Mouse (Mus musculus) layer of hippocampus, adult 9-11 months (tissue): ENCODE data around the gene Pgm2.
A peak's percentile ranks its signal among the peaks of the same experiment; 100 is the strongest.

Source experiments
- DNase-seq: peaks from one replicate; pipeline ENCODE4 v3.0.0; 2022

The Pgm2 gene

DNA sequence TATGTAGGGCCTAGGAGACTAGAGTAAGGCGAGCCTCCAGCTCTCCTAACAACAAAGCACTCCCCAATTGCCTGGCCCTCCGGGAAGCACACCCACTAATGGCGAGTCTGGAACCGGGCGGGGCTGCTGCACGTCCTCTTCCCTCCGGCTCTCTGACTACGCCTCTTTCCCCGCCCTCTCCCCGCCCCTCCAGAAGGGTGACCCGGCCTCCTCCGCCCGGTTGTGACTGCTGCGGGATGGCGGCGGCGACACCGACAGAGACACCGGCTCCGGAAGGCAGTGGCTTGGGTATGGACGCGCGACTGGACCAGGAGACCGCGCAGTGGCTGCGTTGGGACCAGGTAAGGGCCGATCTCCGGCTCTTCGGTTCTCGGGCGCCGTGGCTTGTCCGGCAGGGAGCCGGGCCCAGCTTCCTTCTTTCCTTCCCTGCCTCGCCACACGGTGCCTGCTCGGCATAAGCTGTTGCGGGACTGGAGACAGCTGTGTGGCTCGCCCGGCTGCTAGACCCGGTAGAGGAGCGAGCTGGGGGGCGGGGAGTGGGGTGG is at the start of gene Pgm2:
Gene Pgm2 (plus strand): TSS at position 203 of the 545 bp plus-strand sequence.
- DNase-seq: peak; percentile 82

DNA sequence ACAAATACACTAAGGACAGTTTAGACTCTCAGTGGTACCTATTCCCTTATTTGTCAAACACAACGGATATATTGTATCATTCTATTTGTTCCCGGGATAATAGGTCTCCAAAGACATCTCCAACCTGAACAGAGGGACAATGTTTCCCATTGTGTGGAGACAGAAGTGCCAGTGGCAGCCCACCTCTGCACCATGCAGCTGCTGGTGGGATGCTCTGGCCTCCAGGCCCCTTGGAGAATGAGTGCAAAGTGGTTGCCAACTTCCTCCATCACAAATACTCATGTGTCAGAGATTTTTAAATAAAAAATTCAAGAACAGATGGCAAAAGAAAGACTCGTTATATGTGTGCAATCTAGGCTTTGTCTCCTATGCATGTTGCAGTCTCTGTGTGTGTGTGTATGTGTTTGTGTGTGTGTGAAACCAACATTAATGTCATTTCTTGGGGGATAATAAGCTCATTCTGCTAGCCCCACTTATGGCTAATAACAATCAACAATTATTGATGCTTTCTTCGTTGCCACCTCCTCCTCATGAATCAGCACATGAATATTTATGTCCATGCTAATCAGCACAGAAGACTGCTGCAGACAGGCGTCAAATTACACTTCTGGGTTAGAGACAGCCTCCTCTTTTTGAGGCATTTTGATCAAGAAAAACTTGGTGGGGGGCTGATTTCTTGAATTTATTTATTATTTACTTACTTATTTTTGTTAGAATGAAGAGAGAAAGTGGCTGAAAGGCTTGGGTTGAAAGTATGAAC is 48.9 kb upstream of the Pgm2 start:
- DNase-seq: no peak

DNA sequence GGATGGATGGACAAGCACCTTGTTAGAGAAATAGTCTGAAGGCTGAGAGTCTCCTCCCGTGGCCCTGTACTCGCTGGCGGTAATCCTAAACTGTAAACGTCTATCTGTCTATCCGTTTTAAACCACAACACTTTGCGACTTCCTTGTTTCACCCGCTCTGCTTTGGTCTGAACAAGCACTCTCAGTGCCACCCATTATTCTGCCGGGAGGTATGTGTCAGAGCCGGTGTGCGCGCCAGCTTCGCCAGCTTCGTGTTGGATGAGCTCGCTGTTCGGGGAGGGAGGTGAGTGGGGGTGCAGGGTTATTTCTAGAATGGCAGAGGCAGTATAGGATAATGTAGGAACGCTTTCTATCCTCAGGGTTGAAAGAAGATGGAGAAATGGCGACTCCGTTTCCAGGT is 48.0 kb upstream of the Pgm2 start:
- peak; percentile 45 for DNase-seq

DNA sequence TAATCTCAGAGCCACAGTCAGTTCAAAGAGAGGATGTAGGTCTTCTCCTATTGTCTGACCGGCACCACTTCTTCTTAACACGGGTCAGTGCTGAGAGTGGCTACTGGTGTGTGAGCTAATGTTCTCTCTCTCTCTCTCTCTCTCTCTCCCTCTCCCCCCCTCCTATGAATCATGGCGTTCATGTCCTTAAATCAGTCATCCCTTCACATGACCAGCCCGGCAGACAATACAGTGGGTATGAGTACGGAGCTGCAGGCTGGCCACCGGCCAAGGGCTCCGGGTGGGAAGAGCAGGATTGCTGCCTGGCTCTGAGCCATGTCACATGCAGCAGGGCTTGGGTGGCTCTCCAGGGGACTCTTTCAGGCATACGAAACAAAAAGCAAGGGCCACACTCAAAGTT is 47.2 kb upstream of the Pgm2 start:
- DNase-seq: peak; percentile 46

DNA sequence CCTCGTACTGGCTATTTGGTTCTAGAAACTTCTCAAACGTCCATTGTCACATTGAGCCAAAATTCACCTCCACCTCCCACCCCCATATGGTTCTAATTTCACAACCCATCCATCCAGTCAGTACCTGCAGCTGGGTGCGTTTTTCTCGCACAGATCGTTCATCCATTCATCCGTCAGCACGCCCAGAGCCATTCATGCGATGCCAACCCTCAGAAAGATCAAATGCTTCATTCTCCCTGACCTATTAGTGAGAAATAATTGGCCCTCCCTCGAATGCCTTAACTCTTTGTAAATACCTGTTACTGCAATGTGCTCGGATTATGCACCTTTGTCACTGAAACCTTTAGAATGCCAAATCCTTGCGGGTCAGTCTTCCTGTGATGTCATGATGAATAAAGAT is 45.8 kb upstream of the Pgm2 start:
- DNase-seq: no peak

DNA sequence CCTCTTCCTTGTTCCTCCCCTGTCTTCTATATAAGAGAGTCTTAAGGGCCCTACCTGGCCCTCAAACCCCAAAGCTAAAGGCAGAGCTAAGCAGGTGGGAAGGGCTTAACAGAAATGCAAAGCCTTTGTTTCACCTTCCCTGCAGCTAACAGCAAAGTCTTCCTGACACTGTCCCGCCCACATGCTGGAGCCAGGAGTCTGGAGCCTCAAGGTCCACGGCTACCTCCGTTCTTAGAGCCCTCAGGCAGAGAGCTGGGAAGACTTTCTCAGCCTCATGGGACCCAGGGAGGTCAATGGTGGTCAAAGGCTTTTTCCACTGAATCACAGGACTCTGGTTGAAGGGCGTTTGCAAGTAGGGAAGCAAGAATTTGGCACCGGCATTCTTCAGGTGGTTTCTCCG is 44.8 kb upstream of the Pgm2 start:
- DNase-seq: no peak

DNA sequence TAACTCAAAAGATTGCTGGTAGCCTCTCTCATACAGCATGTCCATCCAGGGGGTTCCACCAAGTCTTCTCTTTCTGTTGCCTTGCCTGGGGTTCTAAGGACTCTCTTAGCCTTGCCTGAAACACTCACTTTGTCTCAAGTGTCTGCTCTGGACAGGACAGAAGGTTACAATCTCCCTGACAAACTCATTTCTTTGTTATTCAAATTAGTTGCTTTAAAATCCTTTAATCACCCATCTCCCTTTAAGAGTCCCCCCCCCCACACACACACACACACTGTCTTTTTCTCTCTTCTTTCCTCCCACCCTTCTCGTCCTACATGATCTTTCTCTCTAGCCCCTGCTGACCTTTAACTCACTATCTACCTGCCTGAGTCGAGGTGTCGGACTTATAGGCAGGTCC is 44.1 kb upstream of the Pgm2 start:
- DNase-seq: no peak

DNA sequence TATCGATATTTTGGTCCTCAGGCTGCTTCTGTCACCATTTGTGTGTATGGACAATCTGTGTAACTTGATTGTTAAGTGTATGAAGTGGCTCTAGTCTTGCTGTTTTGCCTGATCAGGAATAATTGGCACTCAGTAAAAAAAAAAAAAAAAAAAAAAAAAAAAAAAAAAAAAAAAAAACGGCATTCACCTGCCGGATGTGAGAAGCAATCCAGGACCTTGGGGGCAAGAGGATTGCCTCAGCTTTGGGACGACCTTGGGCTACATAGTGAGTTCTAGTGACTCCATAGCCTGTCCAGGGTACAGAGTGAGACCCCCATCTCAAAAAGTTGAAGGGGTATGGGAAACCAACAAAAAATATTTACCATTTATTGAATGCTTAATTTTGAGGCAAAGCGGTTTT is 43.5 kb upstream of the Pgm2 start:
- DNase-seq: no peak

DNA sequence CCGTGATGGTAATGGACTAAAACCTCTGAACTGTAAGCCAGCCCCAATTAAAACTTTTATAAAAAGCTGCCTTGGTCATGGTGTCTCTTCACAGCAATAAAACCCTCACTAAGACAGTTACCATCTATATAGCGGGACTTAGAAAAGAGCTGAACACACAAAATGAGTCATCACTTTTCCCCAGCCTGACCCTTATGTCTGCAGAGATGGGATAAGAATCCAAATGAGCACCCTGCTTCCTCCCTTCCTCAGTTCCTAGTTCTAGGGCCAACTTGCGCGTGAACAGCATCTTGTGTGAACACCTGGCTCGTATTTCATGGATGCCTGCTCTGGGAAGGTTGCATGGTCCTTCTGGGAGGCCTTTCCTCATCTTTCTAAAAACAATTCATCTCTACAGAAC is 39.7 kb upstream of the Pgm2 start:
- DNase-seq: no peak

DNA sequence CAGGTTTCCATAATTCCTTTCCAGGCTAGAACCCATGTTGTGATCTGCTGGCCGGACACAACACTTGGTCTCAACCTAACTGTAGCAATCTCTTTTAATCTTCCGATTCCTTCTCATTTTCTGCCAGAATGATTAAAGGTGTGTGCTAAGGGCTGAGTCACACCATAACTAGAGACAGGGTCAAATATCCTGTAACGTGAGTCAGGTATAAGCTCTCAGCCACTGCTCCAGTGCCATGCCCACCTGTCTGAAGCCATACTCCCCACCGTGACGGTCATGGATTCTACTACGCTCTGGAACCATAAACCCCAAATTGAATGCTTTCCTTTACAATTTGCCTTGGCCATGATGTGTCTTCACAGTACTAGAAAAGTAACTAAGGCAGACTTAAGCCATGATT is 36.5 kb upstream of the Pgm2 start:
- DNase-seq: no peak

DNA sequence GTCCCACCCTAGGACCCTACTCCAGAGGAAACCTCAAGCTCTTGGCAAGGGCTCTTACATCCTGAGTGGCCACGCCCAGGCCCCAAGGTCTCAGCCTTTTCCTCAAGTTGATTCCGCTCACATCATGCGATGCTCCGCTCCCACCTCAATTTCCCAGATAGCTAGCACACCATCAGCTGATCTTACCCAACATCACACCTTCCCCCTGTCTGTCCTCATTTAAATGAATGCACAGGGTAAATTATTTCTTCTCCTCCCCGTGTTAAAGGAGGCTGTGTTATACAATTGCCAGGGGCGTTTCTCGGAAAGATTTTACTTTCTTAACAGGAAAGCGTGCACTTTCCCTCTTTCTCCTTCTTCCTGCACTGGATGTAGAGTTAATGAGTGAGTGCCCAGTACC is 31.9 kb upstream of the Pgm2 start:
- no peak for DNase-seq

DNA sequence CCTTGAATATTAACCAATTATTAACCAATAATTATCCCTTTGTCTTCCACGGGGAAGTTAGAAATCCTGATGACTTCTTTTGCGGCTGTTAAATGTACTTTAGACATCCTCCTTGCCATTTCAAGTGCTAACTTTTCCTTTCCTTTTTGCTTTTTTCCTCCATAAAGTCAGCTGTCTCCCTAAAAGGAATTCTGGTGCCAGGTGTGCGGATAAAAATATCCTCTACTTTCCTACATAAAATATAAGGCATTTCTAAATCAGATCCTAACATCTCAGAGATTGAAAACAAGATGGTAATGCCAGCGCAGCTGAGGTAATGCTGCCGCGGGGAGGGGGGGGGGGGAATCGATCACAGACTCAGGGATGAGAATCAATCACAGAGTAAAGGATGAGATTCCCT is 31.1 kb upstream of the Pgm2 start:
- peak; percentile 27 for DNase-seq

DNA sequence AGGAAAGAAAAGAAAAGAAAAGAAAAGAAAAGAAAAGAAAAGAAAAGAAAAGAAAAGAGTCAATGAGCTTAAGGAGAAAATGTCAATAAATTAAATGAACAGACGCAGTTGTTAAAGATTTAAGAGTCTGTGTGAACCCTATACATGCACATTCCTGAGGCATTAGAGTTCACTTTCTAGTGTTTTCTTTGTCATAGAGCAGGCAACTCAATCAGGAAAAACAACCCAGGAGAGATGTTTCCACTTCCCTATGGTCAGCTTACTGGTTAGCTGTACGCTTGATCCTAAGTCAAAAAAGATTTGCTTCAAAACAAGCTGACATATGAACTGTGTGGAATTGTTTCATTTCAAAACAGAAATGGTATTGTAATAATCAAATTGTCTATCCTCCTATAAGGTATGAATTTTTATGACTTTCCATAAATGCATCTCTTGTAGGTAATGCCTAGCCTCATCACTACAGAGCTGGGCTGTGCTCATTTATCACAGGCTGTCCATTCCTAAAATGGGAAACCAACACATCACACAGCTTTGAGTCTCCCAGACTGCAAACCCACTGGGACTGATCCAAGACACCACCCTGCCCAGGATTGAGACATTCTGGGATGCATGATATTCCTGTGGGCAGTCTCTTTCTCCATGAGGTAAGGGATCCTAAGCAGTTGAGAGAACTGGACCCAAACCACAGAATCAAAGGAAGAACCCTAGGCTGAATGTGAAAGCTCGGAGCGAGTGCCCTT is 29.7 kb upstream of the Pgm2 start:
- no peak for DNase-seq

DNA sequence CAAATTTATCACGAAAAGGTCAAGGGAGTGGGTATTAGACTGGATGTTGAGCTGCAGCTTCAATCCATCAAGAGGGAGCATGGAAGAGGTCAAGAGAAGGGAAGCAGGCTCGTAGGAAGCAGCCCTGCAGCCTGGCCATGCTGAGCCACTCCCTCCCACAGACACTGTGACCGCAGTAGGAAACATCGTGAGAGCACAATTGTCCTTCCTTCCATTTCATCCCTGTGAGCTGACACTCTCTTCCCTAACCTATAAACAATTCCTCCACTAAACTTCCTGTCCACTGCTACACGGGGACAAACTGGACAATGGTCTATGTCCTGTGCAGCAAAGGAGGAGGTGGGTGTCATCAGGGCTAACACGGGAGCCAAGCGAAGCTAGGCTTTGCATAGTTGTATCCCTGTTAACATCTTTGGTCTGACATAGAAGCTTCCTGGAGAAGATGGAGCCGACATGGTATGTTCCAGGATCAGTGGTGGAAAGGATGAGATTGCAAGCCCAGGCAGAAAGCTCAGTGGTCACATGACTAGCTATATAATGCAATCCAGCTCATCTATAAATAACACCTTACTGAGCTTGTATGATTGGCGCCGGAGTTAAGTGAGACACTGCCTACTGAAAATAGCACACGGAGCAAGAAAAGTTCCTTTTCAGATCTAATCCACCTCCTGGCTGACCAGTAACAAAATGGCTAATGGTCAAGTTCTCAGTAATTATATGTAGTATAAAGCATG is 29.0 kb upstream of the Pgm2 start:
- no peak for DNase-seq

DNA sequence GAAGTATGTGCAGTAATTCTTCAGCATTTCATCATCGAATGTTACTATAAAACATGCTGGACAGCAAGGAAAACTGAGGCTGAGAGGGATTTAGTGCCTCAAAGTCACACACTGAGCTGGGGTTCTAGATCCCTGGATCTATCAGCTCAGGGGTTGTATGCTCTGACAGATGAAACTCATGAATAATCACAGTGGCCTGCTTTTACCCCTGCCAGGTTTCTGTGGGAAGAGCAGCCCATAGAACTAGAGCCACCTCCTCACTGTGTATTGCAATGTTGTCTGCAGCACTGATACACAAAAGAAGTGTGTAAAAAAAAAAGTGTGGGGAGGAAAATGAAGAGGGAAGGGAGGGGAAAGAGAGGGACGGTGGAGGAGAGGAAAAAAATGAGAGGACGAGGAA is 28.3 kb upstream of the Pgm2 start:
- no peak for DNase-seq

DNA sequence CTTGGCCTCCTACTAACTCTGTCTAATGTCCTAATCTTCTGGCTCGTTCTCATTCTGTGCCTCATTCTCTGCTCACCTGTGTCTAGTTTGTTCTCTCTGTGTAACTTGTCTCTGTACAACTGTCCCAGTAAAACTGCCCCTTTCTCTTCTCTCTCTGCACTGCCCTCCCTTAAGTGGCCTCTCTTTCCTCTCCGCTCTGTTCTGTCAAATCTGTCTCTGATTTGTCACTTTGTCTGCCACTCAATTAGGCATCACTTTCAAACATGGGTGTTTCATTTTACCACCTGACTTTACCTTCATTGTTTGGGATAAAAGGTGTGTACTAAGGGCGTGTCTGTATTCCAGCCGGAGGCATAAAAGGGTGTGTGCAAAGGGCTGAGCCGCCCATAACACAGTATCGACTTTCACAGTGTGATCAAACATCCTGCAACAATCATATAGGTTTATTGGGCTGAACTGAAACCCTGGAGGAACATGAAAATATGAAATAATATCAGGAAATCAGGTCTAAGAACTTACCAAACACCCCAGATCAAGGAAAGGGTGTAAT is 27.2 kb upstream of the Pgm2 start:
- DNase-seq: no peak

DNA sequence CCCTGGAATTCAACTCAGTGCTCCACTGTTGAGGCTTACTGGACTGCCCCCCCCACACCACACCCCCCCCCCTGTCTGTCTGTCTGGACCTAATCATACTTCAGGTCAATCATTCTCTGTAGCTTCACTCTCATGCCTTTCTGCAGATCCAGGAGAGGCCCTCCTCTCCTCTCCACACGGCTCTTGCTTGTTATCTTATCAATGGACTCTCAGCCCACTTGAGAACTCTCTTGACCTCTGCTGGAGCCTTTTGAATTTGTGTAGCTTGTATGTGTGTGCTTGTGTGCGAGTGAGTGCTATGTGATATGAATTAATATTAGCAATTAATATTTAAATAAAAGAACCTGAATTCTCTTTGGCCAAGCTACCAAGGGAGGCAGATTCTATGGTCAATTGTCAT is 26.6 kb upstream of the Pgm2 start:
- no peak for DNase-seq

DNA sequence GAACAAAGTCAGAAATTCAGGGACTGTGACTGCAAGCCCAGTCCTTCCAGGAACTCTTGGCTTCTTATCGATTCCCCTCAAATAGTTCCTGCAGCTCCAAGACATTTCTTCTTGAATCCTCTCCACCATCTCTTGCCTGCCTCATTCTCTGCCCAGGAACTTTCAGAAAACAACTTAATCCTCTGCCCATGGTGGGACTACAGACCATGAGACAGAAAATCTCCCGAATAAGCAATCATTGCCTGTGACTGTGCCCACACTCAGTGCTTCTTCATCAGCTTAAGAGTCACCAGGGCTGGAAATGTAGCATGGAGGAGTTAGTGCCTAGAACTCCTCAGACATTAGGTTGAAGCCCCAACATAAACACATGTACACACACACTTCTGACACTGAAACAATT is 25.2 kb upstream of the Pgm2 start:
- DNase-seq: no peak

DNA sequence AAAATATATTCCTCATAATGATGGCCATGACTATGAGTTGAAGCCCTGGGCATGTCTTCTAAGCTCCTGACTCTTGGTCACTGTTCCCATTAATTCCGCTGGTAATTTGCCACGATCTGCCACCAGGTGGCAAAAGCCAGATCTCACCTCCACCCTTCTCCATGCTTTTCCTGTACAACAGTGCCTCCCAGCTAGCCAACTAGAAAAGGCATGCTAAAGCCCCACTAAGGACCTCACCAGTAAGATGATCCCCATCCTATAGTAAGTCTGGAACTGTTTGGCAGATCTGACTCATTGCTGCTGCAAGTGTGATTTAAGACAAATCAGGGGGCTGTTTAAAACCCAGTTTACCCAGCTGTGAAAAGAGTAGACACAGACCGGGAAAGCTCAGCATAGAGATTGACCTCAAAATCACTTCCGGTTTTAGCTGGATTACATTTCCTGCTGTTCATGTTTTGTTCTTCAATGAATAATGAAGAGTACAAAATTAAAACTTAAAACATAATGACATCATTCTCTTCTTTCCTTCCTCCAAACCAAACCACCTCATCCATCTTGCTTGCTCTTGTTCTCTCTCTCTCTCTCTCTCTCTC is 22.6 kb upstream of the Pgm2 start:
- DNase-seq: peak; percentile 43

DNA sequence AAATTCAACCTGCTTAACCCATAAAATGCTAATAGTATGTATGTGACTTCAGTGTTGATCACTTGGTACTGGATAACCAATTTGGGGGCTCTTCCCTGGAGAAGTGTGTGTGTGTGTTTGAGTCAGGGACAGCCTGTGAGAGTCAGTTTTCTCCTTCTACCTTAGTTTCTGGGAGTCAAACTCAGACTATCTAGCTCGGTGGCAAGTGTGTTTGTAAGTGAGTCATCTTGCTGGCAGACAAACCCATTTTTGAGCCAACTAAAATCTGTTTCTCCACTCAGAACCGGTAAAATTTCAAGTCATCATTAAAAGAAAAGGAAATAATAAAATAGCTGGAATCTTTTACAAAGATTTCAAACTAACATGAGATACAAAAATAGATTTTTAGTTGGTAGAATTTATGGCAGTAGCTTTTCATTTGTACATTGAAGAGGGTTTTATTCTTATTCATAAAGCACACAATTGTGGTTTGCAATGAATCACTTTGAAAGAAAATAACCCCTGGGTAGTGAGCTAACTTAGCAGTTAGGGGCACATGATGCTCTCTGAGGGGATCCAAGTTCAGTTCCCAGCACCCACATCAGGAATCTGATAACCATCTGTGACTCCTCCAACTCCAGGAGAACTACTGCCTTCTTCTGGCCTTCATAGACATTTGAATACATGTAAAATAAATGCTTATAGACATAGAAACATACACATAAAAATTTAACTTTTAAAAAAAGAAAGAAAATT is 21.8 kb upstream of the Pgm2 start:
- DNase-seq: no peak

DNA sequence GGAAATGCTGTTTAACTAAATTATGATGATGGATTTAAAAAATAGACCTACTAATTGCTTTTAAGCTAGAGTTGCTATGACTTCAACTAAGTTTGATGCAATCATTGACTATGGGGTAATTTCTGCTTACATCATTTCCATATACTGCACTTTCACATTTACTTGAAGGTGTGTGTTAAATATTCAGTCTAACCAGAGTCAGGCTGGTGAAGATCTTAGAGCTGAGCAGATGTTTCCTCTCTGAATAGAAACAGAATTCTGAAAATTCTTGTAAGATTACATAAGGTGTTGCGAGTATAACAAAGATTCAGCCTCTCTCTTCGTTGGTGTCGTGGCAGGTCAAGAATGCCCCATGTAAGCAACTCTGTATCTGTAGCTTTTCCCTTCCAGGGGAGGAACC is 18.3 kb upstream of the Pgm2 start:
- no peak for DNase-seq

DNA sequence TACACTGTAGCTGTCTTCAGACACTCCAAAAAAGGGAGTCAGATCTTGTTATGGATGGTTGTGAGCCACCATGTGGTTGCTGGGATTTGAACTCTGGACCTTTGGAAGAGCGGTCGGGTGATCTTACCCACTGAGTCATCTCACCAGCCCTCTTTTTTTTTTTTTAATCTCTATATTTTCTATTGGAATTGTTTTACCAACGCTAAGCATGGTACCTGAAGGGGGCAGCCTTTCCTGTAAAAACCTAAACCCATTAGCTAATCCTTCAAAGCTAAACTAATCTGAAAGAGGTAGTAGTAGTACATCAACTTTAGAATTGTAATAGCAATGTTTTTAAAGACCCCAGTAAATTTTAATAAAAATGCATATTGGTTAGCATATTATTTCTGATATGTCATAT is 17.2 kb upstream of the Pgm2 start:
- no peak for DNase-seq
